Mouse (Mus musculus): ENCODE data around the gene Traf1. TPM values are rescaled to one million over a fixed set of nuclear protein-coding genes. Genes with fewer than 3 reads are reported as not detected.

Traf1 gene
- polyA plus RNA-seq, 1 experiment from 2014 or later, result 3.3 TPM

DNA sequence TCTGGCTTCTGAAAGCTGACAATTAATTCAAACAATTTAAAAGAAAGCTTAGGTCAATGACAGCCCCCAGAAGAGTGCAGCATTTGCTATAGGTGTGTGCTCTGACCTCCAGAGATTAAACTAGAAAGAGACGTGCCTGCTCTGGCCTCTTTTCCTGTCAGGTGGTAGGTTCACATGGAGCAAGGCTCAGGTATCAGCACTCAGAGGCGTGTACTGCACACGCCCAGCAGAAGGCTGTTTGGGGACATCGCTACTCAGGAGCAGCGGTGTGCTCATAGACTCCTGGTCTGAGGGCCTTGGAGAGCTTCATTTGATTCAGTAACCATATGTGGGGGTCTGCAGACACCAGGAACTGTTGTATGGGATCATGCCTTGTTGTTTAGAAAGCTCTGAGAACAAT is 34.3 kb downstream of the Traf1 start:
- H3K9ac ChIP-seq, result no peak overlapping the region
- H3K4me3 ChIP-seq, result no peak overlapping the region
- H3K27ac ChIP-seq, result no peak overlapping the region
- H3K9me3 ChIP-seq, result no peaks in the 10 kb centered on the region
- peaks cover 25% of the 10 kb centered on the region for H3K27me3 ChIP-seq
- no peak overlapping the region for H3K4me2 ChIP-seq (replicated peaks)
- no peak for ATAC-seq (ENCODE audit: low FRiP score, low read depth)
- WGBS, result 61% methylated on average over 5 of the region's 5 CpGs
- no peaks in the 10 kb centered on the region for H3K36me3 ChIP-seq
- H3K4me1 ChIP-seq, result peaks cover 21% of the 10 kb centered on the region

- Histone ChIP-seq H3K27me3 (peaks cover 46% of the 10 kb centered on the region), H3K9me3 (no peaks in the 10 kb centered on the region), H3K4me3 (no peak overlapping the region), H3K4me1 (peaks cover 26% of the 10 kb centered on the region), H3K9ac (no peak overlapping the region), H3K36me3 (no peaks in the 10 kb centered on the region), H3K4me2 (replicated peaks) (no peak overlapping the region), H3K27ac (no peak overlapping the region)
- ATAC-seq (ENCODE audit: low FRiP score, low read depth), result no peak
- WGBS, result 15% methylated on average over 2 of the region's 2 CpGs
These were observed 38.8 kb downstream of the Traf1 start for GRCm38 (mm10) chr2:34922729-34923128.

DNA sequence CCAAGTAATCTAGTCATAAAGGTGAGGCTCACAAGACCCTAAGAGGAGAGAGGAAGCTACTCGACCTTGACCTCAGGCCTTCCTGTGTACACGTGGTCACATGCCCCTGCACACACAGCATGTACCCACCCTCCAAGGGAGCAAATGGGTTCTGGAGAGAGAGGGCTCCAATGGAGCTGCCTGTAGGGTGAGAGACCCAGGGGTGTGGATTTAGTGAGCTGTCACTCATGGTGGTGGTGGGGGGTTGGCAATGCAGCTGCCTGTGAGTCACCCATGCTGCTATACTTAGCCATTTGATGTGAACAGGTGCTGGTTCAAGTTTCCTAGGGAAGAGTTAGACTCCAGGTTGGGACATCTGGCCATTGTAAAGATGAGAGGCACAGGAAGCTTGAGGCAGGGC is 41.4 kb downstream of the Traf1 start:
- no peak overlapping the region for H3K27ac ChIP-seq
- peaks cover 10% of the 10 kb centered on the region for H3K4me1 ChIP-seq
- peaks cover 62% of the 10 kb centered on the region for H3K27me3 ChIP-seq
- WGBS, result 63% methylated on average over 2 of the region's 2 CpGs
- H3K4me3 ChIP-seq, result no peak overlapping the region
- no peaks in the 10 kb centered on the region for H3K36me3 ChIP-seq
- no peaks in the 10 kb centered on the region for H3K9me3 ChIP-seq
- no peak for ATAC-seq (ENCODE audit: low FRiP score, low read depth)
- no peak overlapping the region for H3K4me2 ChIP-seq (replicated peaks)
- no peak overlapping the region for H3K9ac ChIP-seq

- H3K4me2 ChIP-seq (replicated peaks), result no peak overlapping the region
- H3K27ac ChIP-seq, result no peak overlapping the region
- ATAC-seq (ENCODE audit: low FRiP score, low read depth), result no peak
- H3K36me3 ChIP-seq, result no peaks in the 10 kb centered on the region
- H3K27me3 ChIP-seq, result peaks cover 93% of the 10 kb centered on the region
- no peaks in the 10 kb centered on the region for H3K9me3 ChIP-seq
- peaks cover 12% of the 10 kb centered on the region for H3K4me1 ChIP-seq
- 52% methylated on average over 2 of the region's 2 CpGs for WGBS
- H3K9ac ChIP-seq, result no peak overlapping the region
- H3K4me3 ChIP-seq, result no peak overlapping the region
These were observed 46.5 kb downstream of the Traf1 start for GRCm38 (mm10) chr2:34915103-34915502.

DNA sequence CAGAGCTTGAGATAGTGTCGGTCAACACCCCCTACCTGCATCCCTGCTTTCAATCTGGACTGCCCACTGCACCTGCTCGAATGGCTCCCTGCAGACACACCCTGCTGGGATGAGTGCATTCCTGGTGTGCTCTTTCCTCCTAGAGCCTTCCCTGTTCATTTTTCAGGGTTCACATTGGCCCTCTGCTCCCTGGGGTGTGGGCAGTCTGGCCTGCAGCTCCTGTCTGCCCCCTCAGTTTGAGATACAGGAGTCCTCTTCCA is 46.8 kb downstream of the Traf1 start:
- 12% methylated on average over 2 of the region's 2 CpGs for WGBS

GRCm38 (mm10) chr2:34914069-34914822 is 47.3 kb downstream of the Traf1 start:
- Histone ChIP-seq H3K4me1 (peaks cover 12% of the 10 kb centered on the region), H3K27me3 (peaks cover 94% of the 10 kb centered on the region), H3K27ac (no peak overlapping the region), H3K9ac (peak overlapping the region; percentile 51), H3K9me3 (no peaks in the 10 kb centered on the region), H3K4me3 (peak overlapping the region; percentile 57), H3K4me2 (replicated peaks) (peak overlapping the region; percentile 92), H3K36me3 (no peaks in the 10 kb centered on the region)
- WGBS, result 5% methylated on average over 33 of the region's 50 CpGs
- ATAC-seq (ENCODE audit: low FRiP score, low read depth), result peak; percentile 30

More for the DNA sequence above, 46.8 kb downstream of the Traf1 start:
- Histone ChIP-seq H3K9me3 (no peaks in the 10 kb centered on the region), H3K27me3 (peaks cover 94% of the 10 kb centered on the region), H3K4me3 (peak overlapping the region; percentile 57), H3K4me1 (peaks cover 12% of the 10 kb centered on the region), H3K9ac (no peak overlapping the region), H3K4me2 (replicated peaks) (peak overlapping the region; percentile 92; the same call in 1 of the 2 replicates), H3K27ac (no peak overlapping the region), H3K36me3 (no peaks in the 10 kb centered on the region)
- ATAC-seq (ENCODE audit: low FRiP score, low read depth), result no peak

GRCm38 (mm10) chr2:34913218-34914068 is 48.1 kb downstream of the Traf1 start, which contains the start of gene Phf19:
Gene Phf19, minus strand, starts transcription at chr2:34914026.
- peak within 1 kb of the TSS; percentile 92 for H3K4me2 ChIP-seq (replicated peaks)
- H3K4me1 ChIP-seq, result peaks cover 12% of the 10 kb centered on the region
- H3K27me3 ChIP-seq, result peaks cover 95% of the 10 kb centered on the region
- H3K36me3 ChIP-seq, result no peaks in the 10 kb centered on the region
- WGBS, result under 1% methylated on average over 62 of the region's 64 CpGs
- H3K9me3 ChIP-seq, result no peaks in the 10 kb centered on the region
- no peak within 1 kb of the TSS for H3K27ac ChIP-seq
- peak within 1 kb of the TSS; percentile 57 for H3K4me3 ChIP-seq
- H3K9ac ChIP-seq, result peak within 1 kb of the TSS; percentile 51
- ATAC-seq (ENCODE audit: low FRiP score, low read depth), result 0 out of 2 replicates have a peak, but pooled peaks have one; percentile 12

DNA sequence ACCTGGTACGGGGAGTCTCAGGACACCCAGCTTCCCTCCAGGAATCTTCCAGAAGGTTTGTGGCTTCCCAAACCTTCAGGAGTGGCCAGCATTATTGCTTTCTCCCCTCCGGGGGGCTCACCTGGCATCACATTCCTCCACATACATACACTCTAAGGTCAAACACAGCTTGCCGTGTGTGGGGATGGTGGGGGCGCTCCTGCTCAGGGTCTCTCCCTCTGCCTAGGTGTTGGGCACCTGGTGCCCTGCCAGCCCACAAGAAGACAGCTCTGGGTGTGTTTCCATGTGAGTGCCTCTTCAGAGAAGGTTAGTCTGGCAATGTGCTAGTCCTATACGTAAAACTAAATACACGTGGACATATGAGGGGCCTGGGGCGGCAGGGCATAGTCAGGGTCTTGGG is 49.0 kb downstream of the Traf1 start:
- Histone ChIP-seq H3K9me3 (no peaks in the 10 kb centered on the region), H3K36me3 (no peaks in the 10 kb centered on the region), H3K4me1 (peaks cover 12% of the 10 kb centered on the region), H3K27me3 (peaks cover 94% of the 10 kb centered on the region), H3K27ac (no peak overlapping the region), H3K9ac (peak overlapping the region; percentile 51; the same call in 1 of the 2 replicates), H3K4me2 (replicated peaks) (peak overlapping the region; percentile 92), H3K4me3 (peak overlapping the region; percentile 57)
- WGBS, result 37% methylated on average over 7 of the region's 7 CpGs
- ATAC-seq (ENCODE audit: low FRiP score, low read depth), result no peak

DNA sequence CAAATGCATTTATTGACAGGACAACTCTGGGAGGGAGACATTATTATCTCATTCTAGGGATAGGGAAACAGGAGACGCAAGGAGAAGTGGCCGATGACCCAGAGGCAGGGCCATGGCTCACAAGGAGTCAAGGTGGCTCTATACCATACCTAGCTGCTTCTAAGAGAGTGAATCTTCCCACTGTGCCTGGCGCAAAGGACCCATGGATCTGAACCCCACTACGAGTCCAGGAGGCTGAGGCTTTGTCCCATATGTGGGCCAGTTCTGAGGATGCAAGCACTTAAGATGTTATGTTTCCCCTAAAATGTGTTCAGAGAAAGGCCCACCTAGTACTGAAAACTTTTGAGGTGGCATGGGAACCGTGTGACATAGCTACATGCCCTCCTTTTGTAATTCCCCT is 49.7 kb downstream of the Traf1 start:
- Histone ChIP-seq H3K27me3 (peaks cover 91% of the 10 kb centered on the region), H3K9ac (no peak overlapping the region; the same call in 1 of the 2 replicates), H3K4me2 (replicated peaks) (no peak overlapping the region), H3K4me3 (no peak overlapping the region), H3K9me3 (no peaks in the 10 kb centered on the region), H3K4me1 (peaks cover 12% of the 10 kb centered on the region), H3K27ac (no peak overlapping the region), H3K36me3 (no peaks in the 10 kb centered on the region)
- 74% methylated on average over 5 of the region's 5 CpGs for WGBS
- ATAC-seq (ENCODE audit: low FRiP score, low read depth), result no peak

- no peak for ATAC-seq (ENCODE audit: low FRiP score, low read depth)
- H3K9me3 ChIP-seq, result no peaks in the 10 kb centered on the region
- 85% methylated on average over 4 of the region's 4 CpGs for WGBS
- H3K27me3 ChIP-seq, result peaks cover 77% of the 10 kb centered on the region
- H3K36me3 ChIP-seq, result no peaks in the 10 kb centered on the region
- no peak overlapping the region for H3K4me3 ChIP-seq
- no peak overlapping the region for H3K4me2 ChIP-seq (replicated peaks)
- peaks cover 16% of the 10 kb centered on the region for H3K4me1 ChIP-seq
- H3K27ac ChIP-seq, result no peak overlapping the region
- no peak overlapping the region for H3K9ac ChIP-seq
These were observed 51.9 kb downstream of the Traf1 start for GRCm38 (mm10) chr2:34909719-34910118.

- Histone ChIP-seq H3K4me3 (no peak overlapping the region), H3K9ac (no peak overlapping the region), H3K36me3 (no peaks in the 10 kb centered on the region), H3K9me3 (no peaks in the 10 kb centered on the region), H3K27me3 (peaks cover 50% of the 10 kb centered on the region), H3K4me1 (peaks cover 10% of the 10 kb centered on the region; the same call in 1 of the 2 replicates), H3K27ac (no peak overlapping the region), H3K4me2 (replicated peaks) (no peak overlapping the region)
- no peak for ATAC-seq (ENCODE audit: low FRiP score, low read depth)
- 45% methylated on average over 12 of the region's 12 CpGs for WGBS
These were observed 54.5 kb downstream of the Traf1 start for GRCm38 (mm10) chr2:34906861-34907604.

DNA sequence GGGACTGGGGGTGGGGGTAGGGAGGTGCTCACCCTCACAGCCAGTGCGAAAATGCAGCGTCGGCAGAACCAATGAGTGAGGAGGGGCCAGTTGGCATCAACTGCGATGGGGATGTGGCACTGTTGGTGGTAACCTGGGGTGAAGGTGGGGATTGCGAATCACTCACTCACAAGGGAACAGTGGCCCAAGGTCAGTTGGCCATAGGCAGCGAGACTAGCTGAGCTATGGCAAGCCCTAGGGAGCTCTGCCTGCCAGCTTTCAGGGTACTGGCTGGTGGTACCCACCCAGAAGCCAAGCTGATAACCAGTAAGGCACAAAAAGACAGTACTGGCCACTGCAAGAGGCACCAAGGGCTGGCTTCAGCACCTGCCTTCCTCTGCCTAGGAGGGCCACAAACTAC is 55.1 kb downstream of the Traf1 start:
- H3K9ac ChIP-seq, result no peak overlapping the region
- H3K4me2 ChIP-seq (replicated peaks), result no peak overlapping the region
- no peak for ATAC-seq (ENCODE audit: low FRiP score, low read depth)
- H3K4me1 ChIP-seq, result peaks cover 10% of the 10 kb centered on the region; the same call in 1 of the 2 replicates
- H3K27me3 ChIP-seq, result peaks cover 44% of the 10 kb centered on the region
- H3K4me3 ChIP-seq, result no peak overlapping the region
- H3K27ac ChIP-seq, result no peak overlapping the region
- no peaks in the 10 kb centered on the region for H3K9me3 ChIP-seq
- WGBS, result 56% methylated on average over 6 of the region's 6 CpGs
- H3K36me3 ChIP-seq, result no peaks in the 10 kb centered on the region

All from limb, embryonic 13.5 days (tissue).